Mouse (Mus musculus): ENCODE measurements around the gene Tmem50a.

The Tmem50a gene

DNA sequence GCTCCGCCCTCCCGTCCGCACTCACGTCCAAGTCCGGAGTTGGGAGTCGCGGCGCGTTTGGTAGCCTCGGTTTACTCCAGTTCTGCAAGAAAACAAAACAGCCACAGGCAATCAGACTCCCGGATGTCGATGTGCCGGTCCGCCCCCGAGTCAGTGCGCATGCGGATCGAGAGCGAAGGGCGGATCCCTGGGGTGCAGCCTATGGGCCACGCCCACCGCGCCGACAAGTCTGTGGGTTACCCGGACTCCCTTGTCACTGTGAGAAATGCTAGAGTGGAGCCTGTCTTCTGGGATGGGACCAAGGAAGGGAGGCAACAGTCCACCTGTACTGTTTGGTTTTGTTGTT, at the start of gene Tmem50a:
Gene Tmem50a, minus strand, starts transcription at position 161 of the 346 bp plus-strand sequence.
- DNase-seq, result peak; percentile 80 to 90

DNA sequence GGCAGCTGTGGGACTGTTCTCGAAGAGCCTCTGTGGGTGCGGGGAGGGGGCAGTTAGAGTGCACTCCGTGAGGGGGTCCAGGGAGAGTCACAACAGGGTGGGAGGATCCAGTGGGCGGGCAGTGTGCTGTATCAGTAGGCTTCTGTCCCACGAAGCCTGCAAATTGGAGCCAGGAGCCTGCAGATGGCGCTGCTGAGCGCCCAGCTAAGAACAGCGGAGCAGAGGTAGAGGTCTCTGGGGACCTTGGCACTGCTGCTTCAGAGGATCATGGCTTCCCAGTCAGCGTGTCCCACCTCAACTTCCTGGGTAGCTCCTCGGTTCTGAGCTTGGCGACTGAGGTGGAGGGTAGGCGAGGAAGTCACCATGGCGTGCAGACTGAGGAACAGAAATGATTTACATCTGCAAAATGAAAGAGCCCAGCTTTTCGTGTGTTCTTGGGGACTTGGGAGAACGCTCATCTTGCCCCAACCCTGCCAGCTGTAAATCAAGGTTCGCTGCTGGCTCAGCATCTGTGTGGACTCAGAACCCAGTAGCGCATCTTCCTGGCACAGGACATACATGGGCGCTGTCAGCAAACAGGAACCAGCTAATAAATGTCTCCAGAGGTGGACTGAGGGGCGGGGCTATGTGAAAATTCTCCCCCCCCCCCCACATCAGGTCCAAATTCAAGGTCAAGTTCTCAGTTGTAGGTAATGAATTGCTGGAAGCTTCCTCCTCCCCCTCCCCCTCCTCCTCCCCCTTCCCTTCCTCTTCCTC, 48.4 kb upstream of the Tmem50a start:
- DNase-seq, result peak in 1 of 2 experiments; percentile 45

- DNase-seq, result peak; percentile 68 to 84
Observed at GRCm38 (mm10) chr4:134956328-134956727, 41.5 kb upstream of the Tmem50a start.

DNA sequence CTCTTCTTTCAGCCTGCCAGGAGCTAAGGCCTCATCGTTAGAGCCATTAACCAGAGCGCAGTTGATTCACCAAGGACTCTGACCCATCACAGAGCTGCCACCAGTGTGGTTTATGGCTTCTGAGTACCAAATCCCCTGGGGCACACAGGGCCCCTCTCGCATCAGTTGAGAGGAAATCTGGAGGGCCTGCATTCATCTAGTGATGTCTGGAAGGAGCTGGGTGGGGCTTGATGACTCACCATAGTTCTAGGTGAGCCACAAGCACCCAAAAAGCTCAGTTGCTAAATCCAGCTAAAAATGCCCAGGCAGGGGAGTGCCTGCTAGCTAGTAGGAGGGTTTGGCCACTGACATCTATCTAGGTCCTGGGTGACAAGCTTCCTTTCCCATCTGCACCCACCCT, 41.0 kb upstream of the Tmem50a start:
- DNase-seq, result no peak

GRCm38 (mm10) chr4:134955196-134955595, 40.4 kb upstream of the Tmem50a start:
- no peak for DNase-seq

DNA sequence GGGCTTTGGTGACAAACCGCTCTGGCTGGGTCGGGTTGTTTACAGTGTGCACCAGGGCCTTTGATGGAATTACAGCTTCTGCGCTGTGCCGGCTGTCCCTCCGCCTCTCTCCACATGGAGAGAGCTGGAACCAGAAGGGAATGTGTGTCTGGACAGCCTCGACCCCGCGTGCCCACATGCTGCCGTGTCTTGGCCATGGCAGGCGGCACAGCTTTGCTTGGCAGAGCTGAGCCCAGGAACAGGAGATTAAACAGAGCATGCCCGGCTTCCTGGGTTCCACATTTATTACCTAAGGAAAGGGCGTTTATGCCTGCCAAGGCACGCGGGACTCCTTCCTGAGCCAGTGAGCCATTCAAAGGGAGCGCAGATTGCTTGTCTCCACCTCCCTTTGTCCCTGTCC, 39.6 kb upstream of the Tmem50a start:
- DNase-seq, result peak; percentile 77 to 80

GRCm38 (mm10) chr4:134950518-134951091, 35.8 kb upstream of the Tmem50a start:
- DNase-seq, result peak in 1 of 2 experiments; percentile 53

GRCm38 (mm10) chr4:134946024-134946744, 31.4 kb upstream of the Tmem50a start:
- DNase-seq, result peak; percentile 84 to 87

DNA sequence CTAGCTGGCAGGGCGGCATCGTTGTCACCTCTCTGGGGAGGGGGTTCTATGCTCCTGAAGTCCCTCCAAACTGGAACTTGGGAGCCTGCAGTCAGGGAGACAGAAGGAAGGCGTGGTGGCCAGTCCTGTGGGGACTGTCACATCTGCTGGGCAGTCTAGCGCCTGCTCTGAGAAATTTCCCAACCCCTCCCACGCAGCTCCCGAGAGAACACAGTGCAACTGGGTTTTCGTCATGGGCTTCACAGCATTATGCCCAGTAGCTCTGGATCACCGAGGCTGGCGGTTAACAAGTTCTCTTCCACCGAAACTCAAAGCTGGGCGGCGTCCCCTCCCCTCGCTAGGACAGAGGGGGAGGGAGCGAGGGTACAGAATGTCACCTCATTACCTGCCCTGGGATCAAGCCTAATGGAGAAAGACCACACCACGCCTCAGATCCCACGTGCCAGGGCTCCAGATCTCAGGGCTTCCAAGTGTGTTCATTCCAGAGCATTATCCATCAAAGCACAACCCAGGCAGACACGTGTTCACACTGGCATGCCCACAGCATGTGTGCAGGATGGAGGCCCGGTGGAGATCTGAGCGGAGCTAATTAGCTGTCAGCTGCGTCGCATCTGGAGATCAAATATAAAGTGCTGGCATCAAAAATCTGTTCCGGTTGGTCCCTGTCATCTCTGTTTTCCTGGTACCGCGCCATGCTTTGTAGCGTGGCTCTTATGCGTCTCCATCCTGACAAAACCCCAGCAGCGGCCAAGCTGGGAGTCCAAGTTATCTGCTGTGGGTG, 29.1 kb upstream of the Tmem50a start:
- no peak for DNase-seq

GRCm38 (mm10) chr4:134939900-134940299, 25.1 kb upstream of the Tmem50a start:
- no peak for DNase-seq

DNA sequence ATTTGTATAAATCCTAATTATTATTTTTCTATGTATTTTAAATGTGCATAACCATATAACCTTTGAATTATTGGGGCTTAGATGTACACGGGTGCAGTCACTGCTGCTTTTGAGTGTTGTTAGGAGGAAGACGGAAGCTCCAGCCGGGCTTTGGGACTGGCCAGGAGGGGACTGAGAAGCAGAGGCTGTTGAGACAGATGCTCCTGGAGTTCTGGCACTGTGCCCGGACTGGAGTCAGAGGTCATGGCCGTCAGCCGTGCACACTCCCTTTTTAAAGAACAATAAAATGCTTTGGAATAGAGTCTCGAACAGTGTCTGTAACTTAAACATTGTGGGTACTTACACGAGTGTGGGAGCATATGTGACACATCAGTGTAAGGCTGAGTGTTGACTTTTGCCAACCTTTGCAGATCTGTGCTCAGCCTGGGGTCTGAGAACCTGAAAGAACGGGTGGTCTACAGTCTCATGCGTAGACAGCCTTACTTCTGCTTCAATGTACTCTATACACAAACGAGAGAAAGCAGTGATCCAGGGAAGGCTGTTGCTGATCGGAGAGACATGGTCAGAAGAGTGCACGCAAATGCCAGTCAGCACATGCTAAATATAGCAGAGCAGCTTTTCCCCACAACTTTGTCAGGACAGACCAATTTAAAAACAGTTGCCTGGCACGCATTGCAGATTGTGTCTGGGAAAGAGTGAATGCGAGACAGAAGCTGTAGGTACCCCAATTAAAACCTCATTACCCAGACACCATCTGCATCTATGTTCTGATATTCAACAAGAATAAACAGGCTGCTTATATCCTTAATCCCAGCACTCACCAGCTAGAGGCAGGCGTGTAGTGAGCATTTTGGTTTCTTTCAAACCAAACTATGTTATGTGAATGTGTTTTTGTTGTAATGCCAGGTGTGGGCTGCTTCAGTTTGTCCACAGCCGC, 22.7 kb upstream of the Tmem50a start:
- no peak for DNase-seq

DNA sequence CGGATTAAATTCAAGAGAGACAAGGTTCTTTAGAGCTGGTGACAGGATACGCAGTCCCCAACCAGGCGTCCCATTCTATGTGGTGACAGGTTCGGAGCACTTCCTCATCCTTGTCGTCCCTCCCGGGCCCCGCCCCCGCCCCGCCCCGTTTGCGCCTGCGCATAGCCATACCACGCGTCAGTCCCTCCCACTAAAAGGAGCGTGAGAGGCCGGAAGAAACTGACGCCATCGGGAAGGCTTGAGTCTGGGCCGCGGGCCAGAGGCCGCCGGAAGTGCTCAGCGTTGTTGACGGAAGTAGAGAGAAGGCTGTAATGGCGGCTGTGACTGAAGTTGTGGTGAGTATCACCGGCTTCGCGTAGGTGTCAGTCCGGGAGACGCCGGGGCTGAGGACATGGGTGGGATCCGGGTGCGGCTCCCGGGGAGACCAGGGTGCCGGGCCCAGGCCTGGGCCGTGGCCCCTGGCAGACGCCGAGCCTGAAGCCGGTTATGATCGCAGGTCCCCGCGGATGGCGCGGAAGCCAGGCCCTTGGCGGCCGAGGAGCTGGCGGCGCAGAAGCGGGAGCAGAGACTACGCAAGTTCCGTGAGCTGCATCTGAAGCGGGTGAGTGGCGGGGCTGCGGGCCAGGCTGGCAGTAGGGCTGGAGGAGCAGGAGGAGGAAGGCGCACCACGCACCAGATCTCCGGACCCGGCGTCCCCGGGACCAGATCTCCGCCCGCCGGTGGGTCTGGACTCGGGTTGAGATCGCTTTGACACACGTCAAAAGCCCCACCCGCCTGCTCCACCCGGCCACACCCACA, 16.1 kb upstream of the Tmem50a start, which contains the start of gene Syf2:
Gene Syf2, plus strand, starts transcription at position 215 of the 798 bp plus-strand sequence.
- DNase-seq, result peak; percentile 96 to 98

GRCm38 (mm10) chr4:134930190-134930589, 15.4 kb upstream of the Tmem50a start:
- DNase-seq, result no peak

DNA sequence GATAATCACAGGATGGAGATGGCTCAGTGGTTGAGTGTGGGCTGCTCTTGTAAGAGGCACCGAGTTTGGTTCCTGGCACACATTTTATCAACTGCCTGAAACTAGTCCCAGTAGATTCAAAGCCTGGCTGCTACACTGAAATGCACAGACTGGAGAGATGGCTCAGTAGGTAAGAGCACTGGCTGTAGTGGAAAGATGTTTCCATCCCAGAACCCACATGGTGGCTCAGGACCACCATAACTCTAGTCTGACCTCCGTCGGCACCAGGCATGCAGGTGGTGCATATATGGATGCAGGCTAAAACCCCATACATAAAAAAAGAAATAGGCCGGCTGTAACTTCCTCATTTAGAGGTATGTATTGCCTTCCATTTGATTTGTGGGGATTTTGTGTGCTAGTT, 14.7 kb upstream of the Tmem50a start:
- no peak for DNase-seq

- DNase-seq, result no peak
Observed at GRCm38 (mm10) chr4:134928464-134928836, 13.6 kb upstream of the Tmem50a start.

DNA sequence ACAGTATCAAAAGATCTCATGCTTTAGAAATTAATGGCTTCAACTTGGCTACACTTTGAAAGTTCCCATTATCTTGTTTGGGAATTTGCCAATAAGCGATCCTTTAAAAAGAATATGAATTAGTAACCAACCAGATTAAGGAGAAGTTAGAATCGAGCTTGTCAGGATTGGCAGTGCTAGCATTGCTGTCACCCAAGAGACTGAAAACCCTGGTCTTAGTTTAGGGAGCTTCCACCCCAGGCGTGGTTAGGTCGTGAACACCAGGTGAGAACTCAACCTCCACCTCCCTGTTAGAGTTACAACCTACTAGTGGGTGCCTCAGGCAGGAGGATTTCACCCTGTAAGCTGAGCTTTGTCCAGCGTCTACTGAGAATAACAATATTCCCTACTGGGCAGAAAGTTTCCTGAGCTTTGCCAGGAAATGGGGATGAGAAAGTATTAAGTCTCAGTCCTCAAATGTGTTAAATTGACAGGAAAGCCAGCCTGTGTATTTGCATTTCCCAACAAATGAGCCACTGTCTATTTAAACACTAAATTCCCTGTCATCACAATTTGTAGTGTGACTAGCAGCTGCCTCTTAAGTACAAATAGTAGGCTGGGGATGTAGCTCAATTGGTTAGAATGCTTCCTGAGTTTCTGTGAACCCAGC, 13.1 kb upstream of the Tmem50a start:
- no peak for DNase-seq

- no peak for DNase-seq
Observed at GRCm38 (mm10) chr4:134925206-134925605, 10.4 kb upstream of the Tmem50a start.

DNA sequence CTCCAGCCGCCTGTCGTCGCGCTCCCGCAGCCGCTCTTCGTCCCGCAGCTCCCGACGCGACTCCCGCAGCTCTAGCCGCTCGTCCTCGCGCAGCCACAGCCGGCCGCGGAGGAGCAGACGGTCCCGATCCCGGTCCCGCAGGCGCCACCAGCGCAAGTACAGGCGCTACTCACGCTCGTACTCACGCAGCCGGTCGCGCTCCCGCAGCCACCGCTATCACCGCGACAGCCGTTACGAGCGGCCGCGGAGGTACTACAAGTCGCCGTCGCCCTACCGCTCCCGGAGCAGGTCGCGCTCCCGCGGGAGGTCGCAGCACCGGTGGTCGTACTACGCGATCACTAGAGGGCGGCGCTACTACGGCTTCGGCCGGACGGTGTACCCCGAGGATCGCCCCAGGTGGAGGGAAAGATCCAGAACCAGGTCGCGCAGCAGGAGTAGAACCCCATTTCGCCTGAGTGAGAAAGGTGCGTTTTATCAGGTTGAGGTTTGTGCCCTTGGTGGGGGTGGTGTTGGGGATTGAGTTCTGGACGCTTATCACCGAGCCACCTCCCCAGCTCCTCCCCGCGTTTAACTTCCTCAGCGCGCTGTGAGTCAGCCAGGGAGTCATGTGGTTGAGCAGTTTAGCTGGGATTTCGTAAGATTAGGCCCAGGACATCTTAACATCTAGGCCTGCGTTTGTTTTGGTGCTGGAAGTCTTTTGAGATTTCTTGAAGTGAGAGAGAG, 9.4 kb upstream of the Tmem50a start:
- DNase-seq, result peak in 1 of 2 experiments; percentile 63

DNA sequence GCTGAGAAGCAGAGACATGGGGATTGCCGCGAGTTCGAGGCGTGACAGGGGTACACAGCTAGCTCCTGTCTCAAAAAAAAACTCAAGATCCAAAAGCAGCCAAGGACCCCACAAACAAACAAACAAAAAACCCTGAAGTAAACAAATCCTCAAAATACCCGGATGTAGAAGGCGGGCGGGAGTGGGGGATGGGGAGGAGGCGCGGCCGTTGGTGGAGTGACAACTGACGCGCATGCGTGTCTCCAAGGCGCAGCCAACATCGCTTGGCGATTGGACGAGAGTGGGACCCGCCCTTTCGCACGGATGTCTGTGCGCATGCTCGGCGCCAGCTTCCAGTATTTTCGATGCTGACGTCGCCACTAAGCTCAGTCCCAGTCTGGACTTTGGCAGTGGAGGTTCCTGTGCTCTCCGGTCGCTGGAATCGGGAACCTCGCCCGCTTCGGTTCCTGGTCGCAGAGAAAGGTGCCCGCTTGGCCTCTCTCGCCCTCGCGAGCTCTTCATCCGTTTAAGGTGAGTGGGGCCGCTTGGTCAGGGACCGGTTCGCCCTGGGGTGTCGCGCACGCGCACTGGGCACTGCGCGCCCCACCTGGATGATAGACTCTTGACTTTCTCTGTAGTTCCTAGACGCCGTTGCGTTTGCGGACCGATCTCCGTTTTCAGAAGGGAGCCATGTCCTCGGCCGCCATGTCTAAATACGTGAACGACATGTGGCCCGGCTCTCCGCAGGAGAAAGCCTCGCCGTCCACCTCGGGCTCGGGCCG, 8.6 kb upstream of the Tmem50a start, which contains the start of gene Rsrp1:
Gene Rsrp1, plus strand, starts transcription at position 335 of the 761 bp plus-strand sequence.
- peak; percentile 98 to 99 for DNase-seq
